Mouse (Mus musculus) spleen, adult 2 months (tissue): ENCODE measurements around the gene Negr1. TPM values are rescaled to one million over a fixed set of nuclear protein-coding genes. Genes with fewer than 3 reads are reported as not detected.

Experiments
- DNase-seq, 2 experiments: peaks; one replicate each; pipeline versions ENCODE4 v3.0.0 to v3.0.0-alpha.2; 2012 to 2021; ENCODE audit warnings: low spot score in 2 of 2, low read depth in 1 of 2
- H3K27ac ChIP-seq: fragments of 200-500 bp; 2 replicates; pipeline ENCODE4 v1.5.1; 2012; ENCODE audit warnings: low read length, inconsistent platforms; ENCODE audit not compliant: insufficient read depth
- H3K27me3 ChIP-seq: fragments of 200-500 bp; 2 replicates; pipeline ENCODE4 v1.6.1; 2012; ENCODE audit warnings: mild to moderate bottlenecking, moderate library complexity, low read length, inconsistent platforms; ENCODE audit not compliant: control insufficient read depth, insufficient read depth
- H3K36me3 ChIP-seq: fragments of 200-500 bp; 2 replicates; pipeline ENCODE4 v1.6.1; 2012; ENCODE audit warnings: mild to moderate bottlenecking, low read length, inconsistent platforms; ENCODE audit not compliant: control insufficient read depth, insufficient read depth
- H3K4me1 ChIP-seq: fragments of 200-500 bp; 2 replicates; pipeline ENCODE4 v1.6.1; 2011; ENCODE audit warnings: inconsistent platforms; ENCODE audit not compliant: control insufficient read depth, insufficient read depth, insufficient read length
- H3K4me3 ChIP-seq: fragments of 200-500 bp; 2 replicates; pipeline ENCODE4 v1.5.1; 2011; ENCODE audit warnings: mild to moderate bottlenecking, inconsistent platforms; ENCODE audit not compliant: insufficient read depth, insufficient read length; ENCODE audit errors: extremely low read depth
- CTCF ChIP-seq: fragments of 200-500 bp; IDR thresholded peaks from 2 replicates; pipeline ENCODE4 v1.5.1; 2011; ENCODE audit warnings: mild to moderate bottlenecking, inconsistent platforms; ENCODE audit not compliant: insufficient read depth, insufficient read length, insufficient replicate concordance; ENCODE audit errors: extremely low read depth
- POLR2A ChIP-seq: fragments of 200-500 bp; IDR thresholded peaks from 2 replicates; pipeline ENCODE4 v1.6.1; 2011; ENCODE audit warnings: low read depth, low read length, inconsistent platforms
- WGBS: fragments of 180-500 bp; shearing (Covaris S2); methylation state at CpG from one replicate; pipeline ENCODE4 v1.1.7; 2018; 5-methylcytosine and 5-hydroxymethylcytosine counted together
- polyA plus RNA-seq: library from polyadenylated mRNA; depleted of rRNA; stranded (reverse); fragments of >200 nt; gene quantifications from 2 replicates; pipeline ENCODE4 v1.2.3, GENCODE M21; 2012

Gene Negr1
- polyA plus RNA-seq, 1 experiment: 0.05 TPM

DNA sequence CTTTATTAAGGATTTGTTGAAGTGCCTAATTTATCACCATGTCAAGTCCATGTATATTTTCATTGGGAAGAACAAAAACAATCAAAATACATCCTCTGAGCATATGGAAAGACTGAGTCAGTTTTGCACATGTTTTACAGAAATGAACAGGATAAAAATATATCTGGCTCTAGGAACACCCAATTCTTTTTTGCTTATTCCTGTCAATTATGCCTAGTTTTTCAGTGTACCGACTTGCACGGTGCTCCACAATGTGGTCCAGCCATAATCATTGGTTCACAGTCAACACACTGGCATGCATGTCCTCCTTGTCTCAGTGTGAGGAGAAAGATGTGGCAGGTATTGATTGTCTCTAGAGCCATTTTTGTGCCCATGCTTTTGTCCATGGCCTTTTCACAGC, 58.3 kb downstream of the Negr1 start:
- H3K4me3 ChIP-seq: no peak overlapping the region
- H3K27me3 ChIP-seq: no peaks in the 10 kb centered on the region
- 95% methylated on average over 2 of the region's 2 CpGs for WGBS
- no peak overlapping the region for H3K27ac ChIP-seq
- no peaks in the 10 kb centered on the region for H3K36me3 ChIP-seq
- DNase-seq: no peak
- no peaks in the 10 kb centered on the region for H3K4me1 ChIP-seq
- TF ChIP-seq CTCF: no peak
- no peak for TF ChIP-seq POLR2A

DNA sequence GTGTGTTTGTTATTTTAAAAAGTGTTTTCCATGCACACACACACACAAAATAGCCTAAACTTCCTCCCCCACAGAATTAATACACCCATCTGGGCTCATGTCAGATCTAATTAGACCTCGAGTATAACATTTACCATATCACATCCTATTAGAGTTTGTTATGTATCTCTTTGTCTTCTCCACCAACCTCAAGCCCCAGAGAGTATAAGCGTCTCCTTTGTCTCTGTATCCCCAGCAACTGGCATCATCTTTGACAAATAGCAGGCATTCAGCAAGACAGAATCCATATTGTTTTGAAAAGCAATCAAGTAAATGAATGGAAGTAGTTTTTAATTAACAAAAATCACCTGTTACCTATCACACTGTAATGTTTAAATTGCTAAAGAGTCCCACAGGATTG, 67.0 kb downstream of the Negr1 start:
- Histone ChIP-seq H3K36me3 (no peaks in the 10 kb centered on the region), H3K4me1 (no peaks in the 10 kb centered on the region), H3K27me3 (no peaks in the 10 kb centered on the region), H3K27ac (no peak overlapping the region), H3K4me3 (no peak overlapping the region)
- TF ChIP-seq CTCF (no peak), POLR2A (no peak)
- 79% methylated on average over 2 of the region's 2 CpGs for WGBS
- DNase-seq: no peak

DNA sequence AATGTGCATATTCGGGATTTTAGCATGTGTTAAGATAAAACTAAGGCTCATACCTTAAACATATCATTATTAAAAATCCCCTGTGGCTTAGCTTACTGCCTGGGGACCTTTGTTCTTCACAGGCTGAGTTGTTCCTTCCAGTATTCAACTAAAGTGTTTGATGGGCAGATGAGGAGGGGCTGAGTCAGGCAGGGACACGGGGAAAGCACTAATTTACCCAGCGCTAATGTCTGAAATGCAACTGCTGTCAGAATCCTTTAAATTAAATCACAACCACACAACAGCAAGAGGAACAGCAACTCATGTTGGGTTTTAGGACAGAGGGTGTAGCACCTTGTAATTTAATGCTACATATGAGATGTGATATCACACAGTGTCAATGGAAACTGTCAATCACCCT, 71.3 kb downstream of the Negr1 start:
- DNase-seq: no peak
- Histone ChIP-seq H3K36me3 (no peaks in the 10 kb centered on the region), H3K27me3 (no peaks in the 10 kb centered on the region), H3K4me3 (no peak overlapping the region), H3K27ac (no peak overlapping the region), H3K4me1 (no peaks in the 10 kb centered on the region)
- 76% methylated on average over 3 of the region's 3 CpGs for WGBS
- TF ChIP-seq CTCF (no peak), POLR2A (no peak)

DNA sequence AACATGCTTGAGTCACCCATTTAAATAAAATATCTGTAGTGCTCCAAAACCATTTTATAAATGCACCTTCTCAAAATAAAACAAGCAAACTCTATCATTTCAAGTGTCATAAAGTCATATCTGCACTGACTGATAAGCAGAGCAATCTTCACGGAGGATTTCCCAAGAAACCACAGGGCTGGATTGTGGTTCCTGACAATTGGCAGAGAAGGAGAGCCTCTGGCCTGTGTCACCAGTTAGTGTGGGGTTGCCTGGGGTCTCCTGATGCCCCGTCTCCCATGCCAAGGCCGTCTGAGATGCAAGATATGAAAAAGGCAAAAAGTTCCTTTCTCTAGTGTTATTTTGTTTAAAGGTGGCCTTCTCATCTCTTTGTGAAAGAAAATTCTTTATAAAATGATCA, 77.8 kb downstream of the Negr1 start:
- Histone ChIP-seq H3K27me3 (no peaks in the 10 kb centered on the region), H3K36me3 (no peaks in the 10 kb centered on the region), H3K27ac (no peak overlapping the region), H3K4me3 (no peak overlapping the region), H3K4me1 (no peaks in the 10 kb centered on the region)
- WGBS: 52% methylated on average over 3 of the region's 3 CpGs
- no peak for DNase-seq
- TF ChIP-seq POLR2A (no peak), CTCF (no peak)

DNA sequence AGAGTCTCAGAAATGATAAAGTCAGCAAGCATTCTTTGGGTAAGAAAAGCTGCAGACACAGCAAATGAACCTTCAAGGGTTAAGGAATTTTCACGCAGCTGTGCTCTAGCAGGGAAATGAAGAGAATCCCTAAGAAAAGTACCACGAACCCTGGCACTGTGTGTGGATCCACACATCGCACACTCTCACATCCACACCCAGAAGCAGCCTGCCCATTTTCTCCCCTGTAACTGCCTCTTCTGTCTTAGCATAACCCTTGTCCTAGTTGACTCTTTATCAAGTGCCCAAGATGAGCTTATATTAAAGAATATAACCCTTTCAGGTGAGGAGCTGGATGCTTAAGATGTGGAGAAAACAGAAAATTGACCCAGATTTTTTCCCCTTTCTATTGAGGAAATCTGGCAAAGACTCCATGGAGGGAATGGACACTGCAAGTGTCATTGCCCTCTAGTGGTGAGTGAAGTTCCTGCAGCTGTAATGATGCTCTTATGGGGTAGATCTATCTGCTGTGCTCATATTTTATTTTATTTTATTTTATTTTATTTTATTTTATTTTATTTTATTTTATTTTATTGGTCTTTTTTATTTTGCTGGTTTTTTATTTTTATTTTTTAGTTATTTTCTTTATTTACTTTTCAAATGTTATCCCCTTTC, 82.2 kb downstream of the Negr1 start:
- no peaks in the 10 kb centered on the region for H3K27me3 ChIP-seq
- H3K4me3 ChIP-seq: no peak overlapping the region
- H3K4me1 ChIP-seq: no peaks in the 10 kb centered on the region
- H3K27ac ChIP-seq: no peak overlapping the region
- 90% methylated on average over 3 of the region's 3 CpGs for WGBS
- DNase-seq: no peak
- no peaks in the 10 kb centered on the region for H3K36me3 ChIP-seq
- no peak for TF ChIP-seq POLR2A
- no peak for TF ChIP-seq CTCF

DNA sequence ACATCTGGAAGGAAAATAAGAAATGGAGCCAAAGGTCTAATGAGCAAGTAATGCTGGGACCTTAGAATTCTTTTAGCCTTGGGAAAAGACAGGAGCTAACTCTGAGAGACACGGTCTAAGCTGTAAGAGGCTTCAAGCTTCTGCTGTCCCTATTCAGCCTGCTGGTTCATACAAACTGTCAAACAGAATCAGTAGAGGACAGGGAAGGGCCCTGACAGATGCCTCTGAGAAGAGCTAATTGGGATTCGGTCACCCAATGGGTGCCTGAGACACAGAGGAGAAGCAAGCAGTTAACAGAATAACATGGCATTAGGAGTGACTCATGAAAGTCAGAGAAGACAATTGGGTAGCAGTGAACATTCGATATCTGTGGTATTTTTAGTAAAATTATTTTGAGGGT, 86.8 kb downstream of the Negr1 start:
- 80% methylated on average over 3 of the region's 3 CpGs for WGBS
- H3K27ac ChIP-seq: no peak overlapping the region
- DNase-seq: no peak
- no peaks in the 10 kb centered on the region for H3K36me3 ChIP-seq
- H3K4me3 ChIP-seq: no peak overlapping the region
- no peaks in the 10 kb centered on the region for H3K27me3 ChIP-seq
- no peak for TF ChIP-seq CTCF
- TF ChIP-seq POLR2A: no peak
- H3K4me1 ChIP-seq: no peaks in the 10 kb centered on the region

DNA sequence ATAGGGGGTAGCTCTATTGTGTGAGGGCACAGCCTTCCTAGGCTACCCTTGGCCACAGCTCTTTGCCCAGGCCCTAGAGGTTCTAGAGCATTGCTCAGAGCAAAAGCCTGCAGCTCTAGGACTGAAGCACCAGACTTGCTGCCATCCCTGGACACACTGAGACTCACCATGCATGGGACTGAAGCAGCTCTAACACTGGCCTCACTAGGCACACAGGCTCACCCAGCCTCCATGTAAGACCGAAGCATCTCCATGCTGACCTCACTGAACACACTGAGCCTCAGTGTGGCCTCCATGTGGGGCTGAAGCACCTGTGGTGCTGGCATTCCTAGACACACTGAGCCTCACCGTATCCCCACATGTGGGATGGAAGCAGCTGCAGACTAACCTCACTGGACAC, 101.0 kb downstream of the Negr1 start:
- H3K27me3 ChIP-seq: no peaks in the 10 kb centered on the region
- DNase-seq: no peak
- H3K36me3 ChIP-seq: no peaks in the 10 kb centered on the region
- TF ChIP-seq CTCF (no peak), POLR2A (no peak)
- H3K27ac ChIP-seq: no peak overlapping the region
- no peaks in the 10 kb centered on the region for H3K4me1 ChIP-seq
- 90% methylated on average over 2 of the region's 2 CpGs for WGBS
- H3K4me3 ChIP-seq: no peak overlapping the region
